Mouse (Mus musculus): ENCODE measurements around the gene Cmss1.
"Not testable (repeated sequence)": the region's sequence is repeated elsewhere in the genome, so short reads cannot be mapped to it uniquely, and the experiment has no call there.

Cmss1 gene

GRCm38 (mm10) chr16:57423001-57423800, 183.5 kb downstream of the Cmss1 start:
- DNase-seq, result peak; percentile 45 to 52

- DNase-seq, result no peak
Measured at GRCm38 (mm10) chr16:57421680-57422417, 184.8 kb downstream of the Cmss1 start.

GRCm38 (mm10) chr16:57420773-57421556, 185.7 kb downstream of the Cmss1 start:
- peak in 1 of 2 experiments; percentile 59 for DNase-seq

GRCm38 (mm10) chr16:57419881-57420280, 186.8 kb downstream of the Cmss1 start:
- no peak for DNase-seq

GRCm38 (mm10) chr16:57419332-57419731, 187.3 kb downstream of the Cmss1 start:
- peak; percentile 48 to 69 for DNase-seq

- no peak for DNase-seq
Measured at GRCm38 (mm10) chr16:57417955-57418354, 188.7 kb downstream of the Cmss1 start.

- DNase-seq, result no peak
Measured at GRCm38 (mm10) chr16:57417017-57417416, 189.6 kb downstream of the Cmss1 start.

- DNase-seq, result no peak
Measured at GRCm38 (mm10) chr16:57416049-57416448, 190.6 kb downstream of the Cmss1 start.

GRCm38 (mm10) chr16:57412766-57413165, 193.9 kb downstream of the Cmss1 start:
- no peak for DNase-seq

GRCm38 (mm10) chr16:57403825-57404224, 202.8 kb downstream of the Cmss1 start:
- DNase-seq, result peak in 1 of 2 experiments; percentile 39

GRCm38 (mm10) chr16:57402910-57403309, 203.8 kb downstream of the Cmss1 start:
- no peak for DNase-seq

GRCm38 (mm10) chr16:57401702-57402101, 205.0 kb downstream of the Cmss1 start:
- DNase-seq, result peak; percentile 43

GRCm38 (mm10) chr16:57399566-57399965, 207.1 kb downstream of the Cmss1 start:
- no peak for DNase-seq

GRCm38 (mm10) chr16:57398387-57399214, 208.1 kb downstream of the Cmss1 start:
- DNase-seq, result peak in 1 of 2 experiments; percentile 82

GRCm38 (mm10) chr16:57397845-57398244, 208.8 kb downstream of the Cmss1 start:
- no peak for DNase-seq

GRCm38 (mm10) chr16:57396249-57396648, 210.4 kb downstream of the Cmss1 start:
- no peak for DNase-seq

GRCm38 (mm10) chr16:57393161-57393560, 213.5 kb downstream of the Cmss1 start:
- DNase-seq, result peak; percentile 57 to 73

GRCm38 (mm10) chr16:57392461-57392860, 214.2 kb downstream of the Cmss1 start:
- no peak for DNase-seq

- not testable (repeated sequence) for DNase-seq
Measured at GRCm38 (mm10) chr16:57391171-57391570, 215.5 kb downstream of the Cmss1 start.

- DNase-seq, result no peak
Measured at GRCm38 (mm10) chr16:57389566-57390251, 217.0 kb downstream of the Cmss1 start.

GRCm38 (mm10) chr16:57384274-57384673, 222.4 kb downstream of the Cmss1 start:
- DNase-seq, result no peak
